Mouse (Mus musculus) heart, adult 8-10 months (tissue): ENCODE measurements around the gene Smarcd1. TPM values are rescaled to one million over a fixed set of nuclear protein-coding genes. Genes with fewer than 3 reads are reported as not detected.

Experiments used
- DNase-seq: peaks from one replicate; pipeline ENCODE4 v3.0.0; 2022; ENCODE audit warnings: low spot score
- total RNA-seq, 4 experiments: library from RNA; stranded (reverse); gene quantifications; 2 replicates each; pipeline ENCODE4 v1.2.4; 2022

The Smarcd1 gene
- total RNA-seq, 4 experiments from 2014 or later = 21.7 to 25.8 (median 24.5) TPM

- DNase-seq = no peak
These were observed 29.7 kb downstream of the Smarcd1 start for GRCm38 (mm10) chr15:99731678-99732077.

- no peak for DNase-seq
These were observed 31.3 kb downstream of the Smarcd1 start for GRCm38 (mm10) chr15:99733186-99733585.

- peak; percentile 100 for DNase-seq
These were observed 33.7 kb downstream of the Smarcd1 start for GRCm38 (mm10) chr15:99735631-99736030.

- no peak for DNase-seq
These were observed 34.7 kb downstream of the Smarcd1 start for GRCm38 (mm10) chr15:99736675-99737074.

- no peak for DNase-seq
These were observed 38.3 kb downstream of the Smarcd1 start for GRCm38 (mm10) chr15:99740229-99740628.

GRCm38 (mm10) chr15:99754204-99754603, 52.3 kb downstream of the Smarcd1 start:
- DNase-seq = no peak

Other genes with a start within 250 kb of the Smarcd1 start
- gene Nckap5l, start 244.4 kb upstream of the Smarcd1 start, total RNA-seq = 1 to 10 TPM; 3.2 to 5.2 (median 4.4) TPM
- 1 to 10 TPM; 3.0 to 3.4 (median 3.3) TPM for gene Bcdin3d, start 227.4 kb upstream of the Smarcd1 start, total RNA-seq
- under 1 TPM in 3 of 4 experiments, not detected in 1; 0.13 to 0.25 (median 0.14) TPM for gene Faim2, start 174.0 kb upstream of the Smarcd1 start, total RNA-seq
- not detected for gene Aqp2, start 123.1 kb upstream of the Smarcd1 start, total RNA-seq
- gene Aqp5, start 111.3 kb upstream of the Smarcd1 start, total RNA-seq = under 1 TPM in 3 of 4 experiments, not detected in 1; 0.26 to 0.57 (median 0.37) TPM
- gene Aqp6, start 100.7 kb upstream of the Smarcd1 start, total RNA-seq = under 1 TPM in 2 of 4 experiments, not detected in 2; 0.17 to 0.41 TPM
- 1 to 10 TPM in 1 of 4 experiments, under 1 TPM in 3; 0.46 to 1.6 (median 0.99) TPM for gene Racgap1, start 50.5 kb upstream of the Smarcd1 start, total RNA-seq
- gene Asic1, start 31.8 kb upstream of the Smarcd1 start, total RNA-seq = under 1 TPM; 0.14 to 0.56 (median 0.35) TPM
- 1 to 10 TPM; 2.4 to 3.3 (median 2.9) TPM for gene Gm17349, start 3.4 kb downstream of the Smarcd1 start, total RNA-seq
- gene Gpd1, start 15.4 kb downstream of the Smarcd1 start, total RNA-seq = 10 to 100 TPM; 38.6 to 59.0 (median 49.5) TPM
- 100 to 1,000 TPM; 240 to 284 (median 258) TPM for gene Cox14, start 23.5 kb downstream of the Smarcd1 start, total RNA-seq
- 10 to 100 TPM; 17.8 to 23.6 (median 18.1) TPM for gene Cers5, start 70.8 kb downstream of the Smarcd1 start, total RNA-seq
- 10 to 100 TPM; 17.6 to 21.7 (median 20.4) TPM for gene Lima1, start 173.3 kb downstream of the Smarcd1 start, total RNA-seq